Mouse (Mus musculus): ENCODE measurements around the gene Zfx.

DNA sequence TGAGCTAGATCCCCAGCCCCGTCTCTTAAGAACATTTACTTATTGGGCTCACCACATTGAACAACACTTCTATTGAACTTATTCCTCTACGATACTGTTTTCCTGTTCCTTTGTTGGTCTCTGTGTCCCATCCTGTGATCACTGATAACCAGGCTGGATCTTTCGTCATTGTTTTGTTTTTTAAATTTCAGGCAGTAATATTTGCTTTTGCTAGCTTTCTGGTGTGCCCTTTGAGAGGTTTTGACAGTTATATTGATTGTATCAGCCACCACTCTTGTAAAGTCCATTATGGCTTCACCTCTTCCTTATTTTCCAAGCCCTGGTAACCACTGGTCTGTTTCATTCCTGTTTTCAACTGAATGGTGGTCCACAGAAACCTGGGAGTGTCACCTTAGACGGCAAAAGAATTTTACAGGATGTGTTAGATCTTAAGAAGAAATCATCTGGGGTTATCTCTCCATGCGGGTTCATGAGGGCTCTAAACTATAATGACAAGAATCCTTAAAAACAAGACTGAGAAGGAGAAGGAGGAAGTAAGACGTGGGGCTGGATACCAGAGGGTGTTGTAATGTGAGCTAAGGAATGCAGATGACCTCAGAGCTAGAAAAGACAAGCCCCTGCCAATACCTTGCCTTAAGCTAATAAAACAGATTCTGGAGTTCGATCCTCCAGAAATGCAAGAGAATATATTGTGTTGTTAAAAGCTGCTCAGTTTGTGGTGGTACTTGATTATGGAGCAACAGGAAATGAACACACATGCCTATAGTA lies 18.7 kb upstream of the Zfx start:
- no peak for TF ChIP-seq CTCF (IDR thresholded peaks at IDR 0.05; ENCODE audit: extremely low read depth, insufficient read depth, low read length)
- TF ChIP-seq POLR2A (IDR thresholded peaks at IDR 0.05; ENCODE audit: extremely low read depth, insufficient read depth, low read length), result no peak
